Mouse (Mus musculus) neural tube, embryonic 12.5 days (tissue): Measurements from ENCODE around the gene Tbc1d8. TPM values are rescaled to one million over a fixed set of nuclear protein-coding genes. Genes with fewer than 3 reads are reported as not detected.

Source experiments
- ATAC-seq: fragments of 200-750 bp; cut with Nextera tagmentation; 2 replicates; pipeline ENCODE4 v1.8.0; 2017; ENCODE audit warnings: low read depth, mild to moderate bottlenecking, moderate TSS enrichment, moderate library complexity; ENCODE audit not compliant: low FRiP score
- H3K27ac ChIP-seq: fragments of 300-500 bp; sonication (generic); 2 replicates; pipeline ENCODE4 v1.5.1; 2016
- H3K27me3 ChIP-seq: fragments of 300-500 bp; sonication (generic); replicated peaks from 2 replicates; pipeline ENCODE4 v1.6.1; 2016; ENCODE audit warnings: mild to moderate bottlenecking
- H3K36me3 ChIP-seq: fragments of 300-500 bp; sonication (generic); 2 replicates; pipeline ENCODE4 v1.6.1; 2016; ENCODE audit warnings: mild to moderate bottlenecking
- H3K4me1 ChIP-seq: fragments of 300-500 bp; sonication (generic); 2 replicates; pipeline ENCODE4 v1.6.1; 2016
- H3K4me2 ChIP-seq: fragments of 300-500 bp; sonication (generic); replicated peaks from 2 replicates; pipeline ENCODE4 v1.6.1; 2016; ENCODE audit warnings: mild to moderate bottlenecking
- H3K4me3 ChIP-seq: fragments of 300-500 bp; sonication (generic); 2 replicates; pipeline ENCODE4 v1.5.1; 2016
- H3K9ac ChIP-seq: fragments of 300-500 bp; sonication (generic); 2 replicates; pipeline ENCODE4 v1.6.1; 2016; ENCODE audit warnings: mild to moderate bottlenecking
- H3K9me3 ChIP-seq: fragments of 300-500 bp; sonication (generic); 2 replicates; pipeline ENCODE4 v1.6.1; 2016; ENCODE audit warnings: mild to moderate bottlenecking
- WGBS: fragments of 180-500 bp; shearing (Covaris S2); methylation state at CpG from one replicate; pipeline ENCODE4 v1.1.7; 2016; 5-methylcytosine and 5-hydroxymethylcytosine counted together
- polyA plus RNA-seq: library from polyadenylated mRNA; unstranded; fragments of >200 nt; fragmentation: Nextera tagmentation; extraction: Ambion mirVana; gene quantifications from 2 replicates; pipeline ENCODE4 v1.2.1, GENCODE M21; 2016

Gene Tbc1d8
- polyA plus RNA-seq, 1 experiment from 2014 or later = 9.5 TPM

DNA sequence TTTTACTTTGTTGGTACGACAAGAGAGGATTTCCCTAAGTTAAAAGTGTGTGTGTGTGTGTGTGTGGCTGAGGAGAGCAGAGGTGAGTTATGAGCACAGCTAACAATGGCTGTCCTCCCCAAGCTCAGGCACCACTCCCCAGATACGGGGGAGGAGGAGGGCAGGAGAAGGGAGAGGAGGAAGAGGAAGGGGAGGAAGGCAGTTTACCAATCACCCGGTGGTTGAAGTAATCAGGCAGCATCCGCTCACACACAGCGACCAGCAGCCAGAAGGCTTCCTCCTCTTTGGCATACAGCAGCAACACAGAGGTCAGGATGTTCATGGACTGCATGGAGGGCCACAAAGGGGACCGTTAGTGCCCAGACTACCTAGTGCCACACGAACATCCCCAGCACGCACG is 93.6 kb downstream of the Tbc1d8 start:
- no peak overlapping the region for H3K4me2 ChIP-seq
- no peaks in the 10 kb centered on the region for H3K36me3 ChIP-seq
- H3K27me3 ChIP-seq = no peaks in the 10 kb centered on the region
- WGBS = 89% methylated on average over 9 of the region's 9 CpGs
- ATAC-seq = no peak
- no peak overlapping the region for H3K27ac ChIP-seq
- H3K9ac ChIP-seq = no peak overlapping the region
- no peaks in the 10 kb centered on the region for H3K4me1 ChIP-seq
- H3K9me3 ChIP-seq = no peaks in the 10 kb centered on the region
- no peak overlapping the region for H3K4me3 ChIP-seq

DNA sequence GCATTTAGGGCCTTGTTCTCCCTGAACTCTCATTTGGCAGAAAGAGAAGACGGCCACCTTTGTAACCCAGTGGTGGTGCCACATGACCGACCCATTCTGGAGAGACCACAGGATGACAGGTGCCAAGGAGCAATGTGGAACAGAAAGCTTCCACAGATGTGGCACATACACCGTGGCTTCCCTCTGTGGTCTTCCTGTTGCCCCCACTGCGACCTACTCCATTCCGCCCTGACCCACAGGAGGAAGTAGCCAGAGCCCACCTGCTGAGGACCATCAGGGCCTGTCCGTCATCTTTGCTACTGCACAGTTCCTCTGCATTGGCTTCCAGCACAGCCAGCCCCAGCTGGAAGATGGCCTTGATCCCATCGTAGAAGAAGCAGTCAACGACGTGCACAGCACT is 97.5 kb downstream of the Tbc1d8 start:
- no peak for ATAC-seq
- Histone ChIP-seq H3K4me2 (no peak overlapping the region), H3K4me3 (no peak overlapping the region), H3K4me1 (no peaks in the 10 kb centered on the region), H3K36me3 (peaks cover 5% of the 10 kb centered on the region; the same call in 1 of the 2 replicates), H3K27me3 (no peaks in the 10 kb centered on the region), H3K9me3 (no peaks in the 10 kb centered on the region), H3K9ac (no peak overlapping the region), H3K27ac (no peak overlapping the region)
- WGBS = 84% methylated on average over 9 of the region's 9 CpGs

DNA sequence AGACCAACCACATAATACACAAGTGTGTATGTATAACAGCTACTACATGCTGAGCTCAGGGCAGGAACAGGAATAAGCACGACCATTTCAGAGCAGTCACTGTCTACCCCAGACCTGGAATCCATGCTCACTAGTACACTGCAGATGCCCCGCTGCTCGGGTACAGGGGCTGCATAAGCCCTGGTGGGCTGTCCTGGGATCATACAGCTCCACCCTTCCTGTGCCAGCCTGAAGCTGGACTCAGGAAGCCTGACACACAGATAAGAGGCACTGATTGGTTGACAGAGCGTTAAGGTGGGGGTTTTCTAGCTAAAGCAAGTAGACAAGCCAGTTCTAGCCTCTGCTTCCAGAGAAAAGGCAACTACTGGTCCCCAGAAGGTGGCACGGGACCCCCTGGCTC is 99.5 kb downstream of the Tbc1d8 start:
- Histone ChIP-seq H3K36me3 (peaks cover 9% of the 10 kb centered on the region), H3K9ac (no peak overlapping the region), H3K4me3 (no peak overlapping the region), H3K9me3 (no peaks in the 10 kb centered on the region), H3K4me1 (no peaks in the 10 kb centered on the region), H3K4me2 (no peak overlapping the region), H3K27ac (no peak overlapping the region), H3K27me3 (no peaks in the 10 kb centered on the region)
- 78% methylated on average over 5 of the region's 5 CpGs for WGBS
- ATAC-seq = no peak

DNA sequence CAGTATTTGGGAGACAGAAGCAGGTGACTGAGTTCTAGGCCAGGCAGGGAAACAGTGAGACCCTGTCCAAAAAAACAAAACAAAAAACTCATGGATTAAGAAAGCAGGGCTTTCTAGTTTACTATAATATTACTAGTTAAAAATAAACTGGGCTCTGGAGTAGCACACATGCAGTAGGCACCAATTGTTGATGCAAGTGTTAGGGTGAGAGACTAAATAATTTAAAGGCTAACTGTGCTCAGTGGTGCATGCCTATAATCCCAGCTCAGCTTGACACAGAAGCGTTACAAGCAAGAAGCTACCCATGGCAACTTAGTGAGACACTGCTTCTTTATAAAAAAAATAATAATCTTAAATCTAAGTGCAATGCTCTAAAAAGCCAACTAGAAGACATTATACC is 100.0 kb downstream of the Tbc1d8 start:
- ATAC-seq = no peak
- Histone ChIP-seq H3K27ac (no peak overlapping the region), H3K9me3 (no peaks in the 10 kb centered on the region), H3K4me1 (no peaks in the 10 kb centered on the region), H3K4me2 (no peak overlapping the region), H3K9ac (no peak overlapping the region), H3K4me3 (no peak overlapping the region), H3K36me3 (peaks cover 14% of the 10 kb centered on the region), H3K27me3 (no peaks in the 10 kb centered on the region)
- WGBS = 80% methylated on average over 1 of the region's 1 CpGs

DNA sequence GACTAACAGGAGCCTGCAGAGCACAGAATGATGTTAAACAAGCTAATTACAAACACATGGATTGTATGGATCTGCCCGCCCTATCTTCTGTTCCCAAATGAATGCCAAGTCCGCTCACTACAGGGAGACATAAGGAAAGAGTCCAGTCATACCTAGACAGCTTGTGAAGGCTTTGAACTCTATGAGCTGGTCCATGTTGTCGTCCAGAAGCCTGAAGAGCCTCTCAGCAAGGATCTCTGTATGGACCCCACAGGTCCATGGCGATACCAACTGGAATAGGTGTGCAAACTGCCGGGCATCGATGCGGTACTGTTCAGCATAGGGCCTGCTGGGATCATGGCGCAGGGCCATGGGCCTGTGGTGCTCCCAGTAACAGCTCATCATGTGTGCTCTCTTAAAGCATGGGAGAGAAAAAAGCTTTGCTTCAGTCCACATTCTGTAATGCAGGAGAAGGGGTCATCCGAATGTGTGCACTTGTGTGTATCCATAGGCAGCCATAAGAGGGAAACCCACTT is 101.8 kb downstream of the Tbc1d8 start:
- Histone ChIP-seq H3K4me2 (no peak overlapping the region), H3K9me3 (no peaks in the 10 kb centered on the region), H3K27ac (no peak overlapping the region), H3K4me3 (no peak overlapping the region), H3K36me3 (peaks cover 31% of the 10 kb centered on the region), H3K9ac (no peak overlapping the region), H3K27me3 (no peaks in the 10 kb centered on the region), H3K4me1 (no peaks in the 10 kb centered on the region)
- no peak for ATAC-seq
- WGBS = 94% methylated on average over 9 of the region's 9 CpGs

DNA sequence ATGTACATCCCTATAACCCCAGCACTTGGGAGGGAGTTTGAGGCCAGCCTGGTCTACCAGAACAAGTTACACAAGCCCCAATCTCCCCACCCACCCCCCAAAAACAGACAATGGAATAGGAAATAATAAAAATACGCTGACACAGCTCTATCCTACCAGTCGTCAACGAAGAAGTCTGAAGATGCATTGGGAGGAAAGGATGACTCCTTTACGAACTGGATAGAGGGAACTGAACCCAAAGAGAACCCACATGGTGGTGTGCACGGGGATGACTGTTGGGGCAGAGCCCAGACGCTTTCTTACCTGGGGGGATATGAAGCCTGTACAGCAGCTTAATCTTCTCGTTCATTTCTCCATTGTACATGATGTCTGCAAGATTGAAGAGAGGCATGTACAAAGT is 102.4 kb downstream of the Tbc1d8 start:
- peaks cover 37% of the 10 kb centered on the region for H3K36me3 ChIP-seq
- 91% methylated on average over 7 of the region's 7 CpGs for WGBS
- no peaks in the 10 kb centered on the region for H3K27me3 ChIP-seq
- no peak overlapping the region for H3K27ac ChIP-seq
- no peak overlapping the region for H3K4me2 ChIP-seq
- H3K9me3 ChIP-seq = no peaks in the 10 kb centered on the region
- no peak overlapping the region for H3K4me3 ChIP-seq
- no peak overlapping the region for H3K9ac ChIP-seq
- no peaks in the 10 kb centered on the region for H3K4me1 ChIP-seq
- ATAC-seq = no peak

DNA sequence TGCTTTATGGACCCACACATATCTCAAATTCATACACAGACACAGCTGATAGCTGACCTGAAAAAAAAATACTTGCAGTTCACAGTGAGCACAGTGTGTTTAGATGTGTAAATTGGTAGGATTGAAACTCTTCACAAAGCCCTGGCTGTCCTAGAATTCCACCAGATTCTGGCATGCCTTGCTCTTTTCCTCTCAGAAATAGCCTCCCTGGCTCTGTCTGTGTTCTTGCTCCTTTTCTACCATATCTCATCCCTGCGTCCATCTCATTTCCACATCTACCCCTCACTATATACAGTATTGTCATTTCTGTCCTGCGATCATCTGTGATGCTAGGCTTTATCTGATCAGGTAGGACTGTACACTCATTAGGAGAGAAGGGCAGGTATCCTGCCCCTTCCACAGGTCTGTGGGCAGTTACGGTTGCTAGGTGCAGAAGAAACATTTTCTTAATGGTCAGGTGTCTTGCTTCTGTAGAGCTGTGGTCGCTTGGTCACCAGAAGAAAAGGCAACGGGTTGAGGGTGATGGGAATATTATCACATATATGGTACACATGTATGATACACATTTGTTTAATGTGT is 104.2 kb downstream of the Tbc1d8 start:
- Histone ChIP-seq H3K27me3 (no peaks in the 10 kb centered on the region), H3K4me1 (peaks cover 6% of the 10 kb centered on the region), H3K4me3 (no peak overlapping the region), H3K36me3 (peaks cover 54% of the 10 kb centered on the region), H3K4me2 (no peak overlapping the region), H3K27ac (no peak overlapping the region), H3K9me3 (no peaks in the 10 kb centered on the region), H3K9ac (no peak overlapping the region)
- ATAC-seq = no peak
- WGBS = 91% methylated on average over 5 of the region's 5 CpGs

DNA sequence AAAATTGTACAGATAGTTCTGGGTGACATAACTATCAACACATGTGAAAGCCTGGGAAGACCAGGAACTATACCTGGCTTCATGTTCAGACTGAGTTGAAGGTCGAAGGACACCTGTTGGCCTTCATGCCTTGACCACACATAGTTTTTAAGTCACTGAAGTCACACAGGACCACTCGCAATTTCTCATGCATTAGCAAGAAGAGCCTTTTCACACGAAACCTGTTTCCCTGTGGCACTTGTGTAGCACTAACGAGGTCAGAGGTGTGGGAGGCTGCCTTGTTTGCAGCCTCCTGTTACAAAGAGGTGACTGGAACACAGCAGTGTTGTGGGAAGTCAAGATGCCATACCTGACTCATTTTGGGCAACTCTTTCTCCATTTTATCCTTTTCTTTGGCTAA is 105.2 kb downstream of the Tbc1d8 start:
- H3K27ac ChIP-seq = no peak overlapping the region
- H3K27me3 ChIP-seq = no peaks in the 10 kb centered on the region
- no peak for ATAC-seq
- H3K9me3 ChIP-seq = no peaks in the 10 kb centered on the region
- peaks cover 54% of the 10 kb centered on the region for H3K36me3 ChIP-seq
- 72% methylated on average over 4 of the region's 4 CpGs for WGBS
- H3K4me2 ChIP-seq = no peak overlapping the region
- H3K4me1 ChIP-seq = peaks cover 14% of the 10 kb centered on the region
- H3K9ac ChIP-seq = no peak overlapping the region
- no peak overlapping the region for H3K4me3 ChIP-seq

DNA sequence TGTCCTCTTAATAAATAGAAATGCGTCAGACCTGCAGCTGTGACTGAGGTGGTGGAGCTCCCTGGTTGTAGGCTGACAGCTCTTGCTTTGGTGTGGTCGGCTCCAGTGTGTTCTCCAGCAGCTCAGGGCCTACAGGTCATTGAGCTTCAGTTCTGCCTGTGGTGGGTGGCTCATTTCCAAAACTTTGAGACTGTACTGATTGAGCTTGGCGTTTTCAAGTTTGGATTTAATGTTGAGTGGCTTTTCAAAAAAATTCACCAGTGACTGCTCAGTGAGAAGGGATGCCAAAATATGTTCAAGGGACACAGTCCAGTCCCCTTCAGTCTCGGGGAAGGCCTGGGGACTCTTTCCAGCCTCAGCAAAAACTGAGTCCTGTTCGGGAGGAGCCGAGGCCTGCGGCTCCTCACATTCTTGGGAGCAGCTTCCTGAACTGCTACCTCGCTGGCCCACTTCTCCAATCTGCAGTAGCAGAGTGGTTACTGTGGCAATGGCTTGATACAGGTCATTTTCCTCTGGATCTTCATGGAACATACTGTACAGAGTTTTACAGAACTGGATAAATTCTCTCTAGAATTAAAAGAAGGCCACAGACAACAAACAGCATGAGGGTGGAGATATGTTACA is 106.2 kb downstream of the Tbc1d8 start:
- Histone ChIP-seq H3K9ac (no peak overlapping the region), H3K27ac (no peak overlapping the region), H3K4me3 (no peak overlapping the region), H3K9me3 (no peaks in the 10 kb centered on the region), H3K4me2 (no peak overlapping the region), H3K36me3 (peaks cover 54% of the 10 kb centered on the region), H3K27me3 (no peaks in the 10 kb centered on the region), H3K4me1 (peaks cover 14% of the 10 kb centered on the region)
- WGBS = 87% methylated on average over 8 of the region's 8 CpGs
- no peak for ATAC-seq

DNA sequence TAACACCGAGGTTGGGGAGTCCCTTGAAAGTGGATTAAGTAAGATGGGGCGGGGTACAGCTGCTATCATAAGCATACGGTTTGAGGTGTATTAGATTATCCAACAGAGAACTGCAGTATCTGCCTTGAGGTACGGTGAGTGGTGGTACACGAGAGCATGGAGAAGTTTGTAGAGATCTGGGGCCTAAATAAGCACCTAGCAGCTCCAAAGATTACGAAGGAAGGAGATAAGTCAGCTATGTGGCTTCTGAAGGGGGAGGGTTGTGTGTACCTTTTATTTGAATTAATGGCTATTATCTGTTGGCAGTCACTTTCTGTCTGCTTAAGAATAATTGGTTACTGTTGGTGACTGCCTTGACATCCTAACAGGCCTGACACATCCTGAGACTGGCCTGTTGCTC is 108.1 kb downstream of the Tbc1d8 start:
- Histone ChIP-seq H3K9me3 (no peaks in the 10 kb centered on the region), H3K4me1 (peaks cover 20% of the 10 kb centered on the region), H3K27me3 (no peaks in the 10 kb centered on the region), H3K4me2 (no peak overlapping the region), H3K4me3 (no peak overlapping the region), H3K27ac (no peak overlapping the region), H3K9ac (no peak overlapping the region), H3K36me3 (peaks cover 48% of the 10 kb centered on the region)
- 91% methylated on average over 6 of the region's 6 CpGs for WGBS
- ATAC-seq = no peak

DNA sequence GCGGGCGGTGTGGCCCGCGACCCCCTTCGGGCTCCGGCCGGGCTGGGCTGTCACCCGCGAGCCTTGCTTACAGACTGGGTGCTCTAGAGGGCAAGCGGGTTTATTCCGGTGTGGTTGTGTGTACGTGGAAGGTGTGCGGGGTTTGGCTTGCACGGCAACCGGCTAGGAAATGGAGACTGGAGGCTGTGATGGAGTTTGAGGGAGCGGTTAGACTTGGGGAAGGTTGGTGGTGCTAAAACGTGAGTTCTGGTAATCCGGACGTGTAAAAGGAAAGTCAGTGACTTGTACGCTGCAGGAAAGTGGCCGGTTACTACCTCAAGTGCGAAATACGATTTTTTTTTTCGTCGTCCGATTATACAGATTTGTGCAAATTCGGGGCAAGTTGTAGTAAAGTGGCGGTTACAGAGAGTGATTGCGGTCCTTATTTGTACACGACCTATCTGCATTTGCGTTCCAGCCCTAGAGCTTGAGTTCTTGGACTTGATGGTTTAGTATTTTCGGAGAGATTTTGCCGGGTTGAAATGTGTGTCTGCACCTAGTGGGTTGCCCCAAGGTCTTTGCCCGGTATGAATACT is 110.2 kb downstream of the Tbc1d8 start:
- Histone ChIP-seq H3K4me2 (peak overlapping the region; percentile 89), H3K9me3 (no peaks in the 10 kb centered on the region), H3K27me3 (no peaks in the 10 kb centered on the region), H3K9ac (peak overlapping the region; percentile 80), H3K36me3 (peaks cover 38% of the 10 kb centered on the region), H3K27ac (peak overlapping the region; percentile 79; the same call in 1 of the 2 replicates), H3K4me3 (peak overlapping the region; percentile 59), H3K4me1 (peaks cover 20% of the 10 kb centered on the region)
- under 1% methylated on average over 34 of the region's 34 CpGs for WGBS
- peak; percentile 67 for ATAC-seq

DNA sequence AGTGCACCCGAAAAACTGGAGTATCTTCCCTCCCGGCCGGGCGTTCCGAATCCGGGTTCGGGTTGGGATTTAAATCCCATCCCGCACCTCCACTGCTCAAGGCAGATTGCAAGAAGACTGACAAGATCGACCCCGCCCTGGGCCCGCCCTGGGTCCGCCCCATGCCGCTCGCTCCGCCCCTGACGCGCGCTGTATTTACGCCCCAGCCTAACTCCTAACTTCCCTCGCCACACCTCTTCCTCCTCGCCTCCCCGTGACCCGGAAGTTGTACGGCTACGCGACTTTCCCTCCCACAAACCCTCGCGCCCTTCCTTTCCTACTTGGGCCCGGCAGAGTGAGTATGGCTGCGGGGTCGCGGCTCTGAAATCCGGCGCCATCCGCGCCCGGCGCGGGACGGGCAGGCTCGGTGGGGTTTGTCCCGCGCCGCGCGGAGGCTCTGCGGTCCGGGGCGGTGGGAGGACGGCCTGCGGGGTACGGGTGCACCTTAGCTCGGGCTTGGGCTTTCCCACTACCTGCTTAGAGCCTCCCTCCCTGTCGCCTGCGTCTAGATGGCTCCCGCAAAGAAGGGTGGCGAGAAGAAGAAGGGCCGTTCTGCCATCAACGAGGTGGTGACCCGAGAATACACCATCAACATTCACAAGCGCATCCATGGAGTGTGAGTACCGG is 110.8 kb downstream of the Tbc1d8 start, which contains the start of gene Rpl31:
Rpl31 (plus strand) TSS at position 242 of the 666 bp plus-strand sequence.
- H3K27me3 ChIP-seq = no peaks in the 10 kb centered on the region
- ATAC-seq = peak; percentile 99
- peak within 1 kb of the TSS; percentile 89 for H3K4me2 ChIP-seq
- no peaks in the 10 kb centered on the region for H3K9me3 ChIP-seq
- under 1% methylated on average over 62 of the region's 62 CpGs for WGBS
- peak within 1 kb of the TSS; percentile 80 for H3K9ac ChIP-seq
- peak within 1 kb of the TSS; percentile 79 for H3K27ac ChIP-seq
- peak within 1 kb of the TSS; percentile 59 for H3K4me3 ChIP-seq
- peaks cover 20% of the 10 kb centered on the region for H3K4me1 ChIP-seq
- H3K36me3 ChIP-seq = peaks cover 32% of the 10 kb centered on the region
